ENCODE assay signal across 10 mouse cellular contexts in the genomic region with DNA sequence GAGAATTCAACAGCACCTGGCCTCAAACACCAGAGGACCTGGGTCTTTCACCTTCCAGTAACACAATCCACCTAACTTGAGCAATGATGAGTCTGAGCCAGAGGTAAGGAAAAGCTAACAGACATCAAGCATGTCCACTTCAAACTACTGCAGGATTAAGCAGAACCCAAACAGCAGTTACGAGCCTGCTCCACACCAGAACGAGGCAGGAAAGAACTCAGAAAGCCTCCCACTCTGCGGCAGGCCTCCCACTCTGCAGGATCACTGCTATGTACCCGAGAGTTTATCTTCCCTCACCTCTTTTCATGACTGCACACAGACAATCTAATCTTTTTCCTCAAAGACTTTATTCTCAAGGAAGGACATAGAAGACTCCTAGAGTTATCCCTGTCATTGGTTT. TPM values are rescaled to one million over a fixed set of nuclear protein-coding genes. Genes with fewer than 3 reads are reported as not detected.
DNase-seq lines count a peak whose midpoint lies in the region; ATAC-seq and TF ChIP-seq lines count a peak whose summit lies in the region.
"Had no signal": no experiment of that assay in that cellular context is flagged by ENCODE, and none has a peak within 500 bp of the region (broad histone marks: within the 10 kb centered on the region; RNA-seq: fewer than 3 reads in every experiment).

No protein-coding gene starts in this region.

- H3K9me3 ChIP-seq in embryonic facial prominence, embryonic 11.5 days (replicated peaks; ENCODE audit: control insufficient read depth, low read length), result no peaks in the 10 kb centered on the region
- no peaks in the 10 kb centered on the region for H3K9me3 ChIP-seq in embryonic facial prominence, embryonic 10.5 days
- H3K9me3 ChIP-seq in hindbrain, embryonic 14.5 days (ENCODE audit: control insufficient read depth, low read length), result no peaks in the 10 kb centered on the region
- no peaks in the 10 kb centered on the region for H3K9me3 ChIP-seq in hindbrain, embryonic 11.5 days (ENCODE audit: control insufficient read depth, low read length)
- no peaks in the 10 kb centered on the region for H3K9me3 ChIP-seq in liver, embryonic 12.5 days (replicated peaks)

- no peak overlapping the region for H3K4me2 ChIP-seq in embryonic facial prominence, embryonic 11.5 days (ENCODE audit: low read depth, low read length)
- H3K4me2 ChIP-seq in hindbrain, embryonic 14.5 days (replicated peaks), result no peak overlapping the region
- no peak overlapping the region for H3K4me2 ChIP-seq in hindbrain, embryonic 11.5 days (replicated peaks; ENCODE audit: low read depth, low read length)
- no peak overlapping the region for H3K4me2 ChIP-seq in liver, embryonic 12.5 days

- H3K4me1 ChIP-seq in embryonic facial prominence, embryonic 11.5 days (ENCODE audit: control insufficient read depth, insufficient read depth, low read length), result no peaks in the 10 kb centered on the region
- no peaks in the 10 kb centered on the region for H3K4me1 ChIP-seq in embryonic facial prominence, embryonic 10.5 days
- no peaks in the 10 kb centered on the region for H3K4me1 ChIP-seq in hindbrain, embryonic 14.5 days (replicated peaks; ENCODE audit: control insufficient read depth, insufficient read depth, low read length)
- H3K4me1 ChIP-seq in hindbrain, embryonic 11.5 days (replicated peaks; ENCODE audit: control insufficient read depth, insufficient read depth, low read length), result no peaks in the 10 kb centered on the region
- peaks cover 46% of the 10 kb centered on the region for H3K4me1 ChIP-seq in liver, adult 2 months (ENCODE audit: control insufficient read depth, insufficient read depth, low read length)
- peaks cover 19% of the 10 kb centered on the region for H3K4me1 ChIP-seq in liver, embryonic 12.5 days

- no peak for ATAC-seq in embryonic facial prominence, embryonic 11.5 days (replicated peaks; ENCODE audit: insufficient number of reproducible peaks, low FRiP score, low TSS enrichment, low read depth)
- ATAC-seq in hindbrain, embryonic 14.5 days (ENCODE audit: low FRiP score), result no peak
- no peak for ATAC-seq in hindbrain, embryonic 11.5 days (ENCODE audit: low FRiP score)
- ATAC-seq in liver, embryonic 12.5 days, result no peak

- no peak for TF ChIP-seq CTCF in liver, adult 2 months (IDR thresholded peaks at IDR 0.05; ENCODE audit: low read depth, low read length)

- H3K9ac ChIP-seq in embryonic facial prominence, embryonic 11.5 days (replicated peaks; ENCODE audit: low read length), result peak overlapping the region; percentile 18; the same call in 1 of the 2 replicates
- H3K9ac ChIP-seq in hindbrain, embryonic 14.5 days, result peak overlapping the region; percentile 37; the same call in 1 of the 2 replicates
- H3K9ac ChIP-seq in hindbrain, embryonic 11.5 days (ENCODE audit: low read depth, low read length), result no peak overlapping the region
- H3K9ac ChIP-seq in liver, adult 2 months (ENCODE audit: low read depth, low read length), result no peak overlapping the region
- H3K9ac ChIP-seq in liver, embryonic 12.5 days, result no peak overlapping the region

- H3K4me3 ChIP-seq in embryonic facial prominence, embryonic 11.5 days (ENCODE audit: low read depth, low read length), result no peak overlapping the region
- H3K4me3 ChIP-seq in embryonic facial prominence, embryonic 10.5 days, result no peak overlapping the region; the same call in 1 of the 2 replicates
- H3K4me3 ChIP-seq in hindbrain, embryonic 14.5 days (replicated peaks; ENCODE audit: low read length), result no peak overlapping the region
- H3K4me3 ChIP-seq in hindbrain, embryonic 11.5 days (ENCODE audit: low read depth, low read length), result no peak overlapping the region
- no peak overlapping the region for H3K4me3 ChIP-seq in liver, adult 2 months (ENCODE audit: insufficient read depth, low read depth, low read length)
- H3K4me3 ChIP-seq in liver, embryonic 12.5 days, result no peak overlapping the region

- no peak for DNase-seq in embryonic facial prominence, embryonic 11.5 days (ENCODE audit: low spot score)
- DNase-seq in embryonic facial prominence, embryonic 10.5 days (ENCODE audit: low spot score), result no peak
- no peak for DNase-seq in hindbrain, embryonic 14.5 days (ENCODE audit: low spot score)
- no peak for DNase-seq in hindbrain, embryonic 11.5 days (ENCODE audit: low spot score)
- DNase-seq in liver, adult 2 months (ENCODE audit: extremely low read depth, low read depth, low spot score), result peak; percentile 77
- DNase-seq in liver, result no peak
- no peak for DNase-seq in cerebellum, postnatal 4 days (ENCODE audit: low spot score in 2 of 2)
- DNase-seq: heart, adult 18-20 months; thymus, adult 18-20 months had no signal

- 76% methylated on average over 4 of the region's 4 CpGs for WGBS in embryonic facial prominence, embryonic 11.5 days
- 88% methylated on average over 4 of the region's 4 CpGs for WGBS in embryonic facial prominence, embryonic 10.5 days
- WGBS in hindbrain, embryonic 14.5 days, result 85% methylated on average over 4 of the region's 4 CpGs
- 89% methylated on average over 4 of the region's 4 CpGs for WGBS in hindbrain, embryonic 11.5 days
- WGBS in liver, adult 2 months, result 13% methylated on average over 4 of the region's 4 CpGs
- 64% methylated on average over 4 of the region's 4 CpGs for WGBS in liver, embryonic 12.5 days (ENCODE audit: insufficient replicate concordance)

- no peaks in the 10 kb centered on the region for H3K27me3 ChIP-seq in embryonic facial prominence, embryonic 11.5 days (ENCODE audit: control insufficient read depth, insufficient read depth, low read length)
- H3K27me3 ChIP-seq in embryonic facial prominence, embryonic 10.5 days (replicated peaks; ENCODE audit: low read depth, poor library complexity, severe bottlenecking), result no peaks in the 10 kb centered on the region
- H3K27me3 ChIP-seq in hindbrain, embryonic 14.5 days (ENCODE audit: control insufficient read depth, insufficient read depth, low read length), result no peaks in the 10 kb centered on the region
- H3K27me3 ChIP-seq in hindbrain, embryonic 11.5 days (ENCODE audit: control insufficient read depth, insufficient read depth, low read length), result no peaks in the 10 kb centered on the region
- H3K27me3 ChIP-seq in liver, adult 2 months (ENCODE audit: control insufficient read depth, insufficient read depth, low read length), result no peaks in the 10 kb centered on the region
- no peaks in the 10 kb centered on the region for H3K27me3 ChIP-seq in liver, embryonic 12.5 days (replicated peaks)

- H3K27ac ChIP-seq in embryonic facial prominence, embryonic 11.5 days (replicated peaks; ENCODE audit: low read depth, low read length), result no peak overlapping the region
- H3K27ac ChIP-seq in embryonic facial prominence, embryonic 10.5 days (replicated peaks), result no peak overlapping the region
- H3K27ac ChIP-seq in hindbrain, embryonic 14.5 days, result no peak overlapping the region
- H3K27ac ChIP-seq in hindbrain, embryonic 11.5 days (ENCODE audit: low read depth, low read length), result no peak overlapping the region
- peak overlapping the region; percentile 68 for H3K27ac ChIP-seq in liver, adult 2 months (replicated peaks; ENCODE audit: insufficient read depth, low read depth, low read length)
- 0 out of 2 replicates have a peak overlapping the region, but pooled peaks have one; percentile 8 for H3K27ac ChIP-seq in liver, embryonic 12.5 days

- H3K36me3 ChIP-seq in embryonic facial prominence, embryonic 11.5 days (replicated peaks; ENCODE audit: control insufficient read depth, insufficient read depth, low read depth, low read length), result peaks cover 16% of the 10 kb centered on the region
- peaks cover 94% of the 10 kb centered on the region for H3K36me3 ChIP-seq in embryonic facial prominence, embryonic 10.5 days (replicated peaks)
- H3K36me3 ChIP-seq in hindbrain, embryonic 14.5 days (replicated peaks; ENCODE audit: control insufficient read depth, insufficient read depth), result peaks cover 95% of the 10 kb centered on the region
- H3K36me3 ChIP-seq in hindbrain, embryonic 11.5 days (ENCODE audit: control insufficient read depth, insufficient read depth, low read length), result peaks cover 11% of the 10 kb centered on the region
- H3K36me3 ChIP-seq in liver, adult 2 months (ENCODE audit: control insufficient read depth, insufficient read depth, low read length), result peaks cover 61% of the 10 kb centered on the region
- peaks cover 92% of the 10 kb centered on the region for H3K36me3 ChIP-seq in liver, embryonic 12.5 days

- no peak for TF ChIP-seq POLR2A in liver, adult 2 months (IDR thresholded peaks at IDR 0.05; ENCODE audit: extremely low read depth, insufficient read depth, low read length)

- H3K79me2 ChIP-seq in liver, adult 2 months (ENCODE audit: control insufficient read depth, insufficient read depth, low read length), result peaks cover 30% of the 10 kb centered on the region; the same call in 1 of the 2 replicates

RNA-seq across cellular contexts. Expression of a gene that starts 7.8 kb away (rescaled TPM):
- 30.4 and 33.3 TPM in 2 replicates for polyA plus RNA-seq in embryonic facial prominence, embryonic 11.5 days (2014; fragmentation: Nextera tagmentation; extraction: Ambion mirVana)
- 30.4 and 32.1 TPM in 2 replicates for polyA plus RNA-seq in embryonic facial prominence, embryonic 10.5 days (2016; fragmentation: Nextera tagmentation; extraction: Ambion mirVana)
- polyA plus RNA-seq in hindbrain, embryonic 14.5 days (2014; fragmentation: Nextera tagmentation; extraction: Ambion mirVana), result 29.1 and 30.0 TPM in 2 replicates
- polyA plus RNA-seq in hindbrain, embryonic 11.5 days (2014; fragmentation: Nextera tagmentation; extraction: Ambion mirVana), result 29.6 and 31.2 TPM in 2 replicates
- 44.5 and 53.2 TPM in 2 replicates for total RNA-seq in liver, adult 2 months (2014; rRNA removed)
- 70.5 and 78.2 TPM in 2 replicates for polyA plus RNA-seq in liver, adult 2 months (2012; rRNA removed)
- 13.0 and 14.4 TPM in 2 replicates for polyA plus RNA-seq in liver, embryonic 12.5 days (2016; fragmentation: Nextera tagmentation; extraction: Ambion mirVana)

RNA-seq across cellular contexts. Expression of a gene that starts 28.2 kb away (rescaled TPM):
- polyA plus RNA-seq in embryonic facial prominence, embryonic 11.5 days (2014; fragmentation: Nextera tagmentation; extraction: Ambion mirVana), result 19.0 and 22.9 TPM in 2 replicates
- 28.6 and 31.8 TPM in 2 replicates for polyA plus RNA-seq in embryonic facial prominence, embryonic 10.5 days (2016; fragmentation: Nextera tagmentation; extraction: Ambion mirVana)
- polyA plus RNA-seq in hindbrain, embryonic 14.5 days (2014; fragmentation: Nextera tagmentation; extraction: Ambion mirVana), result 22.1 and 23.0 TPM in 2 replicates
- 23.1 and 23.9 TPM in 2 replicates for polyA plus RNA-seq in hindbrain, embryonic 11.5 days (2014; fragmentation: Nextera tagmentation; extraction: Ambion mirVana)
- total RNA-seq in liver, adult 2 months (2014; rRNA removed), result 2.4 and 4.4 TPM in 2 replicates
- 7.1 and 8.7 TPM in 2 replicates for polyA plus RNA-seq in liver, adult 2 months (2012; rRNA removed)
- 10.1 and 12.3 TPM in 2 replicates for polyA plus RNA-seq in liver, embryonic 12.5 days (2016; fragmentation: Nextera tagmentation; extraction: Ambion mirVana)

RNA-seq across cellular contexts. Expression of a gene that starts 48.1 kb away (rescaled TPM):
- polyA plus RNA-seq in embryonic facial prominence, embryonic 11.5 days (2014; fragmentation: Nextera tagmentation; extraction: Ambion mirVana), result 100 and 103 TPM in 2 replicates
- polyA plus RNA-seq in embryonic facial prominence, embryonic 10.5 days (2016; fragmentation: Nextera tagmentation; extraction: Ambion mirVana), result 144 and 151 TPM in 2 replicates
- 76.8 and 81.6 TPM in 2 replicates for polyA plus RNA-seq in hindbrain, embryonic 14.5 days (2014; fragmentation: Nextera tagmentation; extraction: Ambion mirVana)
- polyA plus RNA-seq in hindbrain, embryonic 11.5 days (2014; fragmentation: Nextera tagmentation; extraction: Ambion mirVana), result 94.4 and 108 TPM in 2 replicates
- 38.2 and 40.8 TPM in 2 replicates for total RNA-seq in liver, adult 2 months (2014; rRNA removed)
- 35.7 and 52.0 TPM in 2 replicates for polyA plus RNA-seq in liver, adult 2 months (2012; rRNA removed)
- 108 and 110 TPM in 2 replicates for polyA plus RNA-seq in liver, embryonic 12.5 days (2016; fragmentation: Nextera tagmentation; extraction: Ambion mirVana)

RNA-seq across cellular contexts. Expression of a gene that starts 48.1 kb away (rescaled TPM):
- polyA plus RNA-seq in embryonic facial prominence, embryonic 11.5 days (2014; fragmentation: Nextera tagmentation; extraction: Ambion mirVana), result 130 and 132 TPM in 2 replicates
- 133 and 137 TPM in 2 replicates for polyA plus RNA-seq in embryonic facial prominence, embryonic 10.5 days (2016; fragmentation: Nextera tagmentation; extraction: Ambion mirVana)
- polyA plus RNA-seq in hindbrain, embryonic 14.5 days (2014; fragmentation: Nextera tagmentation; extraction: Ambion mirVana), result 134 and 141 TPM in 2 replicates
- 133 and 140 TPM in 2 replicates for polyA plus RNA-seq in hindbrain, embryonic 11.5 days (2014; fragmentation: Nextera tagmentation; extraction: Ambion mirVana)
- 31.5 and 32.8 TPM in 2 replicates for total RNA-seq in liver, adult 2 months (2014; rRNA removed)
- polyA plus RNA-seq in liver, adult 2 months (2012; rRNA removed), result 41.0 and 45.0 TPM in 2 replicates
- 74.9 and 76.2 TPM in 2 replicates for polyA plus RNA-seq in liver, embryonic 12.5 days (2016; fragmentation: Nextera tagmentation; extraction: Ambion mirVana)

RNA-seq across cellular contexts. Expression of a gene that starts 56.8 kb away (rescaled TPM):
- polyA plus RNA-seq in embryonic facial prominence, embryonic 11.5 days (2014; fragmentation: Nextera tagmentation; extraction: Ambion mirVana), result 17.9 and 18.6 TPM in 2 replicates
- 39.3 and 39.8 TPM in 2 replicates for polyA plus RNA-seq in embryonic facial prominence, embryonic 10.5 days (2016; fragmentation: Nextera tagmentation; extraction: Ambion mirVana)
- polyA plus RNA-seq in hindbrain, embryonic 14.5 days (2014; fragmentation: Nextera tagmentation; extraction: Ambion mirVana), result 25.4 and 29.3 TPM in 2 replicates
- 22.1 and 23.6 TPM in 2 replicates for polyA plus RNA-seq in hindbrain, embryonic 11.5 days (2014; fragmentation: Nextera tagmentation; extraction: Ambion mirVana)
- total RNA-seq in liver, adult 2 months (2014; rRNA removed), result 6.4 and 7.5 TPM in 2 replicates
- polyA plus RNA-seq in liver, adult 2 months (2012; rRNA removed), result 9.1 and 14.3 TPM in 2 replicates
- polyA plus RNA-seq in liver, embryonic 12.5 days (2016; fragmentation: Nextera tagmentation; extraction: Ambion mirVana), result 20.6 and 24.7 TPM in 2 replicates

Comparison
In these comparisons a context has a peak if more than half of its experiments do, and no peak if none do; other contexts are left out.
1. H3K9ac ChIP-seq: peak in embryonic facial prominence, embryonic 11.5 days (single experiment) and hindbrain, embryonic 14.5 days (single experiment); none in hindbrain, embryonic 11.5 days (single experiment), liver, adult 2 months (single experiment) and liver, embryonic 12.5 days (single experiment).
2. H3K27ac ChIP-seq: peak in liver, adult 2 months (single experiment) and liver, embryonic 12.5 days (single experiment); none in embryonic facial prominence, embryonic 11.5 days (single experiment), embryonic facial prominence, embryonic 10.5 days (single experiment), hindbrain, embryonic 14.5 days (single experiment) and hindbrain, embryonic 11.5 days (single experiment).